Mouse (Mus musculus): ENCODE data around the gene Maml2. TPM values are rescaled to one million over a fixed set of nuclear protein-coding genes. Genes with fewer than 3 reads are reported as not detected.

Maml2 gene
- polyA plus RNA-seq, 1 experiment = 0.02 TPM

DNA sequence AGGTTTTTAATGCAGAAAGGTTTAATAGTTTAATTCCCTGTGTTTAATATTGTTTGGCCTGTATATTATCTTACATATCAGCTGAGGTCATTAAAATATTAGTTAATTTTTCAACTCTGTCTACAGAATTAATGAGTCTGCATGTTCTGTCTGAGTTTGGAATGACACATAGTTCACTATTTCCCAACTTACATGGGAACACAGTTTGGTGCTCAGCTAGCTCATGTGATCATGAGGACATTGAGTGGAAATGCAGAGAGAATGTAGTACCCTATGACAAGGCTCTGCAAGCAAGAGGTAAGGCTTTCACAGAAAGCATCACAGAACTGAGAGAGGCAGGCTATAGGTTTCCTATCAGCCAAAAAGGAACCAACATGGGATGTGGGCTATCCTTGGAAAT lies 197.8 kb downstream of the Maml2 start:
- H3K36me3 ChIP-seq (ENCODE audit: control insufficient read depth) = no peaks in the 10 kb centered on the region
- no peak for TF ChIP-seq TAL1 (IDR thresholded peaks at IDR 0.05; ENCODE audit: low read length)
- no peak for TF ChIP-seq GATA1 (IDR thresholded peaks at IDR 0.05; ENCODE audit: low read length)
- no peaks in the 10 kb centered on the region for H3K9me3 ChIP-seq (ENCODE audit: control insufficient read depth, low read length)
- no peaks in the 10 kb centered on the region for H3K4me1 ChIP-seq (ENCODE audit: control insufficient read depth)
- no peak overlapping the region for H3K4me3 ChIP-seq (replicated peaks)
- no peaks in the 10 kb centered on the region for H3K27me3 ChIP-seq (ENCODE audit: control insufficient read depth)

DNA sequence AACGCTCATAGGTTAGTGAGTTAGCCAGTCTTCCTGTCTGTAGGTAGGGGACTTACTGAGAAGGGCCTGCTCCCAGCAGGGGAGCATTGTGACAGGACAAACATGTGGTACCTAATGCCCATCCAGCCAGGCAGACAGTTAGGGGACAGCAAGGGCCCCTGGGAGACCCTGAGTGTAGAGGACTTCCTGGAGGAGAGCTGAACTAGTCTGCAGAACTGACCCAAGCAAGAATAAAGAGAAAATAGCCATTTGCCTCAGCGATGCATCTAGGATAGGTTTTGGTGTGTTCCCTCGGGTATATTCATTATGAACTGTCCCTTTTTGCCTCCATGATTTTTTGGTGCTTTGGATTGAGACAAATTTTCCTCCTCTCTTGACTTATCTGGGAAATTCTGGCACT lies 199.3 kb downstream of the Maml2 start:
- Histone ChIP-seq H3K36me3 (ENCODE audit: control insufficient read depth) (no peaks in the 10 kb centered on the region), H3K4me3 (replicated peaks) (no peak overlapping the region), H3K9me3 (ENCODE audit: control insufficient read depth, low read length) (no peaks in the 10 kb centered on the region), H3K27me3 (ENCODE audit: control insufficient read depth) (no peaks in the 10 kb centered on the region), H3K4me1 (ENCODE audit: control insufficient read depth) (no peaks in the 10 kb centered on the region)
- TF ChIP-seq TAL1 (IDR thresholded peaks at IDR 0.05; ENCODE audit: low read length) = no peak
- TF ChIP-seq GATA1 (IDR thresholded peaks at IDR 0.05; ENCODE audit: low read length) = no peak

GRCm38 (mm10) chr9:13497690-13498333 lies 200.1 kb downstream of the Maml2 start:
- Histone ChIP-seq H3K27me3 (ENCODE audit: control insufficient read depth) (no peaks in the 10 kb centered on the region), H3K36me3 (ENCODE audit: control insufficient read depth) (no peaks in the 10 kb centered on the region), H3K4me3 (replicated peaks) (no peak overlapping the region), H3K9me3 (ENCODE audit: control insufficient read depth, low read length) (no peaks in the 10 kb centered on the region), H3K4me1 (ENCODE audit: control insufficient read depth) (no peaks in the 10 kb centered on the region)
- TF ChIP-seq TAL1 (IDR thresholded peaks at IDR 0.05; ENCODE audit: low read length) = no peak
- no peak for TF ChIP-seq GATA1 (IDR thresholded peaks at IDR 0.05; ENCODE audit: low read length)

GRCm38 (mm10) chr9:13500045-13500444 lies 202.3 kb downstream of the Maml2 start:
- H3K36me3 ChIP-seq (ENCODE audit: control insufficient read depth) = no peaks in the 10 kb centered on the region
- H3K27me3 ChIP-seq (ENCODE audit: control insufficient read depth) = no peaks in the 10 kb centered on the region
- no peaks in the 10 kb centered on the region for H3K4me1 ChIP-seq (ENCODE audit: control insufficient read depth)
- no peaks in the 10 kb centered on the region for H3K9me3 ChIP-seq (ENCODE audit: control insufficient read depth, low read length)
- TF ChIP-seq GATA1 (IDR thresholded peaks at IDR 0.05; ENCODE audit: low read length) (no peak), TAL1 (IDR thresholded peaks at IDR 0.05; ENCODE audit: low read length) (no peak)
- no peak overlapping the region for H3K4me3 ChIP-seq (replicated peaks)

DNA sequence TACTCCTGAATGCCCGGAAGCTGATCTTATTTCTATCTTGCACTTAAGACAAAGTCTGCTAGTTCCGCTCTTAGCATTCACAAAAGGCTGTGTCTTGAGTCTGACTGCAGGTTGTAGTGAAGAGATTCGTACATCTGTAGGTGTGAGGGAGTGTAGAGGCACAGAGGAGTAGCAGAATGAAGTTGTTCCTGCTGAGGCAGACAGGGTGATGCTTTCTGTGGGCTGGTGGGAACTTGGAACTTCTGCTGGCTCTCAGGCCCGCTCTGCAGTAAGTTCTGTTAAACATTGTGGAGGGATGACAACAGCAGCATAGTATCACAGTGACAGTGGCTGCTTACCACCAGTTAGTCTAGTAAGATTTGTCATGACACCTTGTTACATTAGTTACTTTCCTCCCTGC lies 207.3 kb downstream of the Maml2 start:
- no peak overlapping the region for H3K4me3 ChIP-seq (replicated peaks)
- H3K27me3 ChIP-seq (ENCODE audit: control insufficient read depth) = no peaks in the 10 kb centered on the region
- H3K36me3 ChIP-seq (ENCODE audit: control insufficient read depth) = no peaks in the 10 kb centered on the region
- H3K9me3 ChIP-seq (ENCODE audit: control insufficient read depth, low read length) = no peaks in the 10 kb centered on the region
- TF ChIP-seq TAL1 (IDR thresholded peaks at IDR 0.05; ENCODE audit: low read length) (no peak), GATA1 (IDR thresholded peaks at IDR 0.05; ENCODE audit: low read length) (no peak)
- H3K4me1 ChIP-seq (ENCODE audit: control insufficient read depth) = no peaks in the 10 kb centered on the region

DNA sequence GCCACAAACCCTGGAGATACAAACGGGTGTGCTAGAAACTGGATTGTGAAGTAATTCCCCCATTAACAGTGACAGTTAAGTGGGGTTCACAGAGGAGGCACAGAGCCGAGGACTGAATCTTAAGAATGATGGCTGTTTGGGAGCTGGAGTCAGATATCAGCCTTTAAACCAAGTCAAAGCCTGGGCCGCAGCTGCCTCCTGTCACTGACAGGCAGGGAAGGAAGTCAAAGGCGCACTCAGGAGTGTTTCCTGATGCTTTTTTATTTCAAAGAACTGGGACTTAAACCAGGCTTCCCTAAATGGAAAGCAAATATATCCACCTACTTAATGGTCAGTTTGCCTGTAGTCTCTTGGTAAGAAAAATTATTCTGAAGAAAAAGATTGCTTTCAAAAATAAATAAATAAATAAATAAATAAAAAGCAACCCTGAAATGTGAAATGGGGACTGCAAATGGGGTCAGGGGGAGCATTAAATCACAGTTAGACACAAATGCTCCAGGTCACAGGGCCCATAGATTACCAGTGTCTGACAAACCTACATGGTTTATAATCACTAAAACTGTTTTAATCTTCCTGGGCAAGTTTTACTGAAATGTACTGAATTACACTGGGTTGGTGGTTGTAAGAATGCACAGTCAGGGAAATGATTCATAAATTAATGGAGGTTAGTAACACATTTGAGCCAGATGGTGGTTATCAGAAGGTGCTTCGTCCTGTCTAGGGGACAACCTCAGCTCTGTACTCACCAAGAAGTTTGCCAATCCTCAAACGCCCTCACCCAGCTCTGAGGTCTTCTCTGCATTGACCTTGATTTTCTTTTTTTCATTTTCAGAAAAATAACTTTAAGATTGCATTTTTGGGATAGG lies 209.4 kb downstream of the Maml2 start:
- no peak for TF ChIP-seq TAL1 (IDR thresholded peaks at IDR 0.05; ENCODE audit: low read length)
- no peak for TF ChIP-seq GATA1 (IDR thresholded peaks at IDR 0.05; ENCODE audit: low read length)
- no peaks in the 10 kb centered on the region for H3K4me1 ChIP-seq (ENCODE audit: control insufficient read depth)
- H3K9me3 ChIP-seq (ENCODE audit: control insufficient read depth, low read length) = no peaks in the 10 kb centered on the region
- no peaks in the 10 kb centered on the region for H3K36me3 ChIP-seq (ENCODE audit: control insufficient read depth)
- no peak overlapping the region for H3K4me3 ChIP-seq (replicated peaks)
- H3K27me3 ChIP-seq (ENCODE audit: control insufficient read depth) = no peaks in the 10 kb centered on the region

DNA sequence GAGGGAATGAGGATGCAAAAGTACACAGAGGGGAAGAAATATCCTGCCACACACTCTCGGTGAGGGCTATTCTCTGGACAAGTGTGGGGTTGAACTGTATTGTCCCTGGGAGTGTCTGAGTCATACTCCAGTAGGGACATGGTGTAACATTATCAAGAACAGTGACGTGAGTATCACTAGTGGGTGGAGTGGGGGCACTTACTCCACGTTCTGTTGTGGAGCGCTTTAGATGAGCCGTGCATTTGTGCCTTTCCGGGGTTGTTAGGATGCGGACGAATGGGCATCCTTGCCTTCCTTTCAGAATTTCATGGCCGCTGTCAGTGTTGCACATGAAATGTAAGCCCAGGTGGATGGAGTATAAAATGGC lies 210.0 kb downstream of the Maml2 start:
- no peak for TF ChIP-seq TAL1 (IDR thresholded peaks at IDR 0.05; ENCODE audit: low read length)
- TF ChIP-seq GATA1 (IDR thresholded peaks at IDR 0.05; ENCODE audit: low read length) = no peak
- H3K4me3 ChIP-seq (replicated peaks) = no peak overlapping the region
- no peaks in the 10 kb centered on the region for H3K9me3 ChIP-seq (ENCODE audit: control insufficient read depth, low read length)
- no peaks in the 10 kb centered on the region for H3K27me3 ChIP-seq (ENCODE audit: control insufficient read depth)
- H3K4me1 ChIP-seq (ENCODE audit: control insufficient read depth) = no peaks in the 10 kb centered on the region
- no peaks in the 10 kb centered on the region for H3K36me3 ChIP-seq (ENCODE audit: control insufficient read depth)

DNA sequence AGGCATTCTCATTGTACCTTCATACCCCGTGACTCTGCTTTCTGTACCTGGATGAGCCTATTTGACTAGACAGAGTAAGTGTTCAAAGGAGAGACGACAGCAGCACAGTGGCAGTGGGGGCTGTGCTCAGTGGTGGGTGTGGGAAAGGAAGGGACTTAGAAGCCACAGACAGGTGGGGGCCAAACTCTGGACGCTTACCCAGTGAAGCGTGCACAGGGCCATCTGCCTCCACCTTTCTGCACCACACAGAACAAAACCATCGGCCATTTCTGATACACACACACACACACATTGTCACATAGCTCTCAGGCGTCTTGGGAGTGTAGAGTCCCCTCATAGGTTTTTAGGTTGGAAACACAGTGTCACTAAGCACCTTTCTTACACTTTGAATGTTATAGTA lies 212.0 kb downstream of the Maml2 start:
- no peaks in the 10 kb centered on the region for H3K36me3 ChIP-seq (ENCODE audit: control insufficient read depth)
- no peaks in the 10 kb centered on the region for H3K27me3 ChIP-seq (ENCODE audit: control insufficient read depth)
- no peak for TF ChIP-seq TAL1 (IDR thresholded peaks at IDR 0.05; ENCODE audit: low read length)
- no peak for TF ChIP-seq GATA1 (IDR thresholded peaks at IDR 0.05; ENCODE audit: low read length)
- no peaks in the 10 kb centered on the region for H3K4me1 ChIP-seq (ENCODE audit: control insufficient read depth)
- no peaks in the 10 kb centered on the region for H3K9me3 ChIP-seq (ENCODE audit: control insufficient read depth, low read length)
- H3K4me3 ChIP-seq (replicated peaks) = no peak overlapping the region

DNA sequence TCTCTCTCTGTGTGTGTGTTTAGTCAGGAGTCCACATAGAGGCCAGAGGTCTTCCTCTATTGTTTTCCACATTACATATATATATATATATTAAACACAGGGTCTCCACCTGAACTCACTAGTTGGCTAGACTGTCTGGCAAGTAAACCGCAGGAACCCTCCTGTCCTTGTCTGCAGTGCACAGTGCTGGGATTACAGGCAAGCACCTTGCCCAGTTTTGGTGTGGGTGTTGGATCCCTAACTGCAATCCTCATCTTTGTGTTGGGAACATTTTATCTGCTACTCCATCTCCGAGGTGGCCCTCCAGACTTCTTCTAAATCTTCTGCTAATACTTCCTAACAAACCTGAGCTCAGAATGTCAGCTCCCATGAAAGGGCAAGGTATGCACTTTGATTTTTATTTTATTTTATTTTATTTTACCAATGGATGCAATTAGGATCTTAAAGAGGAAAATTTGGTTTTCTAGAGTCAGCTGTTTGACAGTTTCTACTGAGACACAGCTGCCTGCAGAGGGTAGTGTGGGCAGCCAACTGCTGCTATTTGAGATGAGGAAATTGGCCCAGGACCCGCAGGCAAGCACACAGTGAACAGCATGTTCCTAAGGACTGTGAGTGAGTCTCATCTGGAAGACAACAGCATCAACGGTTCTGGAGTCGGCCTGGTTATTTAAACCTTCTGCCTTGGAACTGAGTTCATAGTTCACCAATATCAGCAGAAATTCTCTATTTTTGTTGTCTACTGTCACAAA lies 213.0 kb downstream of the Maml2 start:
- TF ChIP-seq GATA1 (IDR thresholded peaks at IDR 0.05; ENCODE audit: low read length) = no peak
- no peak for TF ChIP-seq TAL1 (IDR thresholded peaks at IDR 0.05; ENCODE audit: low read length)
- H3K4me1 ChIP-seq (ENCODE audit: control insufficient read depth) = no peaks in the 10 kb centered on the region
- no peaks in the 10 kb centered on the region for H3K36me3 ChIP-seq (ENCODE audit: control insufficient read depth)
- no peaks in the 10 kb centered on the region for H3K27me3 ChIP-seq (ENCODE audit: control insufficient read depth)
- H3K9me3 ChIP-seq (ENCODE audit: control insufficient read depth, low read length) = no peaks in the 10 kb centered on the region
- H3K4me3 ChIP-seq (replicated peaks) = no peak overlapping the region
